Mouse (Mus musculus) kidney, adult 2 months (tissue): ENCODE results near the gene Dach1.

Experiments
- CTCF ChIP-seq: fragments of 200-500 bp; conservative IDR thresholded peaks from 2 replicates; pipeline ENCODE4 v1.5.1; 2011; ENCODE audit warnings: low read depth, mild to moderate bottlenecking, control low read depth, low read length, moderate library complexity, mixed read lengths; ENCODE audit not compliant: insufficient read depth, insufficient read length
- POLR2A ChIP-seq: fragments of 200-500 bp; IDR thresholded peaks from one replicate; pipeline ENCODE4 v1.6.1; 2011; ENCODE audit warnings: low read depth, low read length, control low read depth

DNA sequence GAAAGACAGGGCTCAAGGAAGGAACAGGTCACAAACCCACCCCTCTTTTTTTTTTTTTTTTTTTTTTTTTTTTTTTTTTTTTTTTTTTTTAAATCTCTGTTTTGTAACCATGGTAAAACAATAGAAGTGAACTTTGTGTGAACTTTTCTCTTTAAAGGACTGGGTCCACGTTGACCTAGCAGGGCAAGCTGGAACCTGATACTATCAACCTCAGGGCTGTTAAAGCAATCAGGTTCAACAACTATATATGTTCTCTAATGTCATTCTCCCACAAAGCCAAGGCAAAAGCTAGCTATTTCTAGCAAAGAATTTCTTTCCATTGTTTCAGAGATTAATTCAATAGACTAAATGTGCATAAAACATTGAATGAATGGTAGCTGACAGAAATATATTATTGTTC lies 134.3 kb downstream of the Dach1 start:
- TF ChIP-seq POLR2A (no peak), CTCF (no peak)
